Mouse (Mus musculus) hindbrain, embryonic 13.5 days (tissue): ENCODE results near the gene Rasgrf2. TPM values are rescaled to one million over a fixed set of nuclear protein-coding genes. Genes with fewer than 3 reads are reported as not detected.
"Not testable (repeated sequence)": the region's sequence is repeated elsewhere in the genome, so short reads cannot be mapped to it uniquely, and the experiment has no call there.

Experiments
- ATAC-seq: fragments of 200-750 bp; cut with Nextera tagmentation; 2 replicates; pipeline ENCODE4 v1.8.0; 2017; ENCODE audit warnings: moderate TSS enrichment; ENCODE audit not compliant: low FRiP score
- H3K27ac ChIP-seq: fragments of 300-500 bp; sonication (generic); 2 replicates; pipeline ENCODE4 v1.5.1; 2015; ENCODE audit warnings: inconsistent platforms, mild to moderate bottlenecking, moderate library complexity
- H3K27me3 ChIP-seq: fragments of 300-500 bp; sonication (generic); 2 replicates; pipeline ENCODE4 v1.6.1; 2015; ENCODE audit warnings: mild to moderate bottlenecking, inconsistent platforms
- H3K36me3 ChIP-seq: fragments of 300-500 bp; sonication (generic); 2 replicates; pipeline ENCODE4 v1.6.1; 2015; ENCODE audit warnings: mild to moderate bottlenecking, inconsistent platforms
- H3K4me1 ChIP-seq: fragments of 300-500 bp; sonication (generic); replicated peaks from 2 replicates; pipeline ENCODE4 v1.6.1; 2015; ENCODE audit warnings: inconsistent platforms
- H3K4me2 ChIP-seq: fragments of 300-500 bp; sonication (generic); 2 replicates; pipeline ENCODE4 v1.6.1; 2015; ENCODE audit warnings: inconsistent platforms, mild to moderate bottlenecking, moderate library complexity
- H3K4me3 ChIP-seq: fragments of 300-500 bp; sonication (generic); 2 replicates; pipeline ENCODE4 v1.5.1; 2015; ENCODE audit warnings: mild to moderate bottlenecking, inconsistent platforms
- H3K9ac ChIP-seq: fragments of 300-500 bp; sonication (generic); 2 replicates; pipeline ENCODE4 v1.6.1; 2015; ENCODE audit warnings: mild to moderate bottlenecking, inconsistent platforms
- H3K9me3 ChIP-seq: fragments of 300-500 bp; sonication (generic); 2 replicates; pipeline ENCODE4 v1.6.1; 2016; ENCODE audit warnings: inconsistent platforms
- WGBS: fragments of 180-500 bp; shearing (Covaris S2); methylation state at CpG from one replicate; pipeline ENCODE4 v1.1.7; 2015; 5-methylcytosine and 5-hydroxymethylcytosine counted together
- polyA plus RNA-seq: library from polyadenylated mRNA; unstranded; fragments of >200 nt; fragmentation: Nextera tagmentation; extraction: Ambion mirVana; gene quantifications from 2 replicates; pipeline ENCODE4 v1.2.1, GENCODE M21; 2015

Rasgrf2 gene
- 2.4 and 2.5 TPM in 2 replicates for polyA plus RNA-seq

- H3K36me3 ChIP-seq, result no peaks in the 10 kb centered on the region
- peak within 1 kb of the TSS; percentile 77 for H3K9ac ChIP-seq
- no peak within 1 kb of the TSS for H3K27ac ChIP-seq
- ATAC-seq, result peak; percentile 96
- H3K4me2 ChIP-seq, result peak within 1 kb of the TSS; percentile 95
- H3K27me3 ChIP-seq, result peaks cover 29% of the 10 kb centered on the region
- H3K4me1 ChIP-seq, result peaks cover 12% of the 10 kb centered on the region
- WGBS, result 2% methylated on average over 69 of the region's 70 CpGs
- H3K4me3 ChIP-seq, result peak within 1 kb of the TSS; percentile 60
- H3K9me3 ChIP-seq, result no peaks in the 10 kb centered on the region
Observed at GRCm38 (mm10) chr13:92131384-92132150, at the start of gene Rasgrf2. Rasgrf2 (minus strand) TSS chr13:92131656.

- H3K4me1 ChIP-seq, ATAC-seq, H3K4me3 ChIP-seq, H3K9ac ChIP-seq, H3K27ac ChIP-seq, H3K4me2 ChIP-seq, H3K36me3 ChIP-seq, H3K27me3 ChIP-seq, H3K9me3 ChIP-seq: not testable (repeated sequence)
- 82% methylated on average over 8 of the region's 8 CpGs for WGBS
Observed at GRCm38 (mm10) chr13:92172686-92173085, 41.2 kb upstream of the Rasgrf2 start.

- H3K9ac ChIP-seq, result no peak overlapping the region
- no peak for ATAC-seq
- H3K36me3 ChIP-seq, result no peaks in the 10 kb centered on the region
- no peak overlapping the region for H3K4me3 ChIP-seq
- no peaks in the 10 kb centered on the region for H3K27me3 ChIP-seq
- H3K27ac ChIP-seq, result no peak overlapping the region
- H3K9me3 ChIP-seq, result peaks cover 8% of the 10 kb centered on the region; the same call in 1 of the 2 replicates
- no peak overlapping the region for H3K4me2 ChIP-seq
- WGBS, result 83% methylated on average over 3 of the region's 3 CpGs
- no peaks in the 10 kb centered on the region for H3K4me1 ChIP-seq
Observed at GRCm38 (mm10) chr13:92150551-92150950, 19.1 kb upstream of the Rasgrf2 start.

- no peaks in the 10 kb centered on the region for H3K27me3 ChIP-seq
- no peaks in the 10 kb centered on the region for H3K4me1 ChIP-seq
- H3K9me3 ChIP-seq, result peaks cover 21% of the 10 kb centered on the region
- no peak for ATAC-seq
- no peak overlapping the region for H3K9ac ChIP-seq
- no peak overlapping the region for H3K27ac ChIP-seq
- H3K4me2 ChIP-seq, result no peak overlapping the region
- 90% methylated on average over 4 of the region's 4 CpGs for WGBS
- H3K36me3 ChIP-seq, result no peaks in the 10 kb centered on the region
- H3K4me3 ChIP-seq, result no peak overlapping the region
Observed at GRCm38 (mm10) chr13:92148858-92149257, 17.4 kb upstream of the Rasgrf2 start.

GRCm38 (mm10) chr13:92134792-92135191 lies 3.3 kb upstream of the Rasgrf2 start:
- 83% methylated on average over 3 of the region's 3 CpGs for WGBS

GRCm38 (mm10) chr13:92132599-92132998 lies 1.1 kb upstream of the Rasgrf2 start:
- Histone ChIP-seq H3K27me3 (peaks cover 29% of the 10 kb centered on the region), H3K9ac (no peak overlapping the region), H3K4me3 (no peak overlapping the region), H3K27ac (no peak overlapping the region), H3K4me1 (peaks cover 12% of the 10 kb centered on the region), H3K9me3 (no peaks in the 10 kb centered on the region), H3K4me2 (no peak overlapping the region), H3K36me3 (no peaks in the 10 kb centered on the region)
- 74% methylated on average over 2 of the region's 2 CpGs for WGBS
- no peak for ATAC-seq

More at GRCm38 (mm10) chr13:92134792-92135191, 3.3 kb upstream of the Rasgrf2 start:
- ATAC-seq, result no peak
- Histone ChIP-seq H3K9me3 (no peaks in the 10 kb centered on the region), H3K4me1 (peaks cover 12% of the 10 kb centered on the region), H3K9ac (no peak overlapping the region), H3K36me3 (no peaks in the 10 kb centered on the region), H3K27me3 (peaks cover 29% of the 10 kb centered on the region), H3K4me3 (no peak overlapping the region), H3K4me2 (no peak overlapping the region), H3K27ac (no peak overlapping the region)

GRCm38 (mm10) chr13:92130994-92131383 lies 467 bp downstream of the Rasgrf2 start:
- Histone ChIP-seq H3K36me3 (no peaks in the 10 kb centered on the region), H3K4me1 (peaks cover 12% of the 10 kb centered on the region), H3K4me3 (peak overlapping the region; percentile 60), H3K27ac (no peak overlapping the region), H3K4me2 (peak overlapping the region; percentile 95), H3K9me3 (no peaks in the 10 kb centered on the region), H3K9ac (peak overlapping the region; percentile 77), H3K27me3 (peaks cover 29% of the 10 kb centered on the region)
- peak; percentile 71 for ATAC-seq
- 5% methylated on average over 22 of the region's 22 CpGs for WGBS

GRCm38 (mm10) chr13:92129877-92130276 lies 1.6 kb downstream of the Rasgrf2 start:
- Histone ChIP-seq H3K27ac (no peak overlapping the region), H3K4me2 (no peak overlapping the region), H3K9me3 (no peaks in the 10 kb centered on the region), H3K27me3 (peaks cover 29% of the 10 kb centered on the region), H3K4me1 (peaks cover 12% of the 10 kb centered on the region), H3K4me3 (no peak overlapping the region), H3K9ac (no peak overlapping the region), H3K36me3 (no peaks in the 10 kb centered on the region)
- WGBS, result 79% methylated on average over 4 of the region's 4 CpGs
- no peak for ATAC-seq

- no peak for ATAC-seq
- Histone ChIP-seq H3K4me2 (no peak overlapping the region), H3K27ac (no peak overlapping the region), H3K4me3 (no peak overlapping the region), H3K9ac (no peak overlapping the region), H3K27me3 (peaks cover 11% of the 10 kb centered on the region), H3K4me1 (peaks cover under 1% of the 10 kb centered on the region; the same call in 1 of the 2 replicates), H3K36me3 (no peaks in the 10 kb centered on the region), H3K9me3 (no peaks in the 10 kb centered on the region)
- 93% methylated on average over 5 of the region's 5 CpGs for WGBS
Observed at GRCm38 (mm10) chr13:92125902-92126301, 5.6 kb downstream of the Rasgrf2 start.

- WGBS, result 48% methylated on average over 5 of the region's 5 CpGs
- H3K27ac ChIP-seq, result no peak overlapping the region
- no peak overlapping the region for H3K4me3 ChIP-seq
- H3K9ac ChIP-seq, result no peak overlapping the region
- no peak for ATAC-seq
- H3K27me3 ChIP-seq, result no peaks in the 10 kb centered on the region
- no peaks in the 10 kb centered on the region for H3K9me3 ChIP-seq
- no peaks in the 10 kb centered on the region for H3K36me3 ChIP-seq
- H3K4me2 ChIP-seq, result no peak overlapping the region
- H3K4me1 ChIP-seq, result no peaks in the 10 kb centered on the region
Observed at GRCm38 (mm10) chr13:92119623-92120022, 11.8 kb downstream of the Rasgrf2 start.

- Histone ChIP-seq H3K36me3 (no peaks in the 10 kb centered on the region), H3K4me3 (no peak overlapping the region), H3K27ac (no peak overlapping the region), H3K9me3 (no peaks in the 10 kb centered on the region), H3K27me3 (no peaks in the 10 kb centered on the region), H3K4me1 (no peaks in the 10 kb centered on the region), H3K9ac (no peak overlapping the region), H3K4me2 (no peak overlapping the region)
- ATAC-seq, result no peak
- WGBS, result 77% methylated on average over 3 of the region's 3 CpGs
Observed at GRCm38 (mm10) chr13:92114076-92114475, 17.4 kb downstream of the Rasgrf2 start.

GRCm38 (mm10) chr13:92108237-92108636 lies 23.2 kb downstream of the Rasgrf2 start:
- no peak overlapping the region for H3K9ac ChIP-seq
- ATAC-seq, result no peak
- WGBS, result 83% methylated on average over 4 of the region's 4 CpGs
- no peaks in the 10 kb centered on the region for H3K36me3 ChIP-seq
- no peaks in the 10 kb centered on the region for H3K4me1 ChIP-seq
- no peak overlapping the region for H3K27ac ChIP-seq
- no peaks in the 10 kb centered on the region for H3K9me3 ChIP-seq
- H3K27me3 ChIP-seq, result no peaks in the 10 kb centered on the region
- H3K4me3 ChIP-seq, result no peak overlapping the region
- H3K4me2 ChIP-seq, result no peak overlapping the region

- Histone ChIP-seq H3K27ac (no peak overlapping the region), H3K9me3 (no peaks in the 10 kb centered on the region), H3K9ac (no peak overlapping the region), H3K4me3 (no peak overlapping the region), H3K36me3 (no peaks in the 10 kb centered on the region), H3K27me3 (no peaks in the 10 kb centered on the region), H3K4me1 (no peaks in the 10 kb centered on the region), H3K4me2 (no peak overlapping the region)
- 76% methylated on average over 7 of the region's 7 CpGs for WGBS
- no peak for ATAC-seq
Observed at GRCm38 (mm10) chr13:92104259-92104658, 27.2 kb downstream of the Rasgrf2 start.
